Mouse (Mus musculus) E14TG2a.4 (cell line): ENCODE measurements at regions not wholly inside any gene's neighbourhood (a gene's known extent, or its start where the extent isn't known, plus 50 kb on each side); places are given as distances from the start of the nearest gene placed in this dataset.
A peak's percentile ranks its signal among the peaks of the same experiment; 100 is the strongest.

Source experiments
- H3K27me3 ChIP-seq: 2 replicates; pipeline ENCODE4 v1.6.1; 2014; ENCODE audit warnings: low read length, control low read depth; ENCODE audit not compliant: insufficient read depth
- H3K36me3 ChIP-seq: 2 replicates; pipeline ENCODE4 v1.6.1; 2014; ENCODE audit warnings: low read length, control low read depth; ENCODE audit not compliant: insufficient read depth
- H3K4me1 ChIP-seq: replicated peaks from 2 replicates; pipeline ENCODE4 v1.6.1; 2014; ENCODE audit warnings: low read depth, low read length, control low read depth
- H3K4me3 ChIP-seq: replicated peaks from 2 replicates; pipeline ENCODE4 v1.5.1; 2014; ENCODE audit warnings: mild to moderate bottlenecking, low read length
- H3K9me3 ChIP-seq: 2 replicates; pipeline ENCODE4 v1.6.1; 2014; ENCODE audit warnings: low read length, control low read depth
- CTCF ChIP-seq: conservative IDR thresholded peaks from 2 replicates; pipeline ENCODE4 v1.5.1; 2014; ENCODE audit warnings: low read length
- NANOG ChIP-seq: IDR thresholded peaks from 2 replicates; pipeline ENCODE4 v1.6.1; 2014; ENCODE audit warnings: borderline replicate concordance, low read length, mixed read lengths
- POU5F1 ChIP-seq: IDR thresholded peaks from 2 replicates; pipeline ENCODE4 v1.6.1; 2014; ENCODE audit warnings: low read length, borderline replicate concordance

DNA sequence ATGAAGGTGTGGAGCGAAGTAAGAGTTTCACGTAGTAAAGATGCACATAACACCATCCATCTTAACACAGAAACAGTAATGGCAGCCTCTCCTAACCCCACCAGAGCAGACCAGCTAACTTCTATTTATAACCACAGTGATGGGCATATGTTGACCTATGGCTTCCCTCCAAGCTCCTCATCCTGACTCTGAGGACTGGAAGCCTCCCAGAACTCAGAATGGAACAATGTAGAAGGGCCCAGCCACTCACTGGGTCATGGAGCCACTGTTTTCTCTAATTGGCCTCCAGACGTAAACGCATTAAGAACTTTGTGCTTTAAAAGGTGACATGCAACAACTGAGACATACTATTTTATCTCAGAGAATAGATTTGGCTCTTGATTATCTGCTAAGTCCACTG, 77.0 kb downstream of the Irs2 start:
- no peak overlapping the region for H3K4me3 ChIP-seq
- no peaks in the 10 kb centered on the region for H3K9me3 ChIP-seq
- no peaks in the 10 kb centered on the region for H3K36me3 ChIP-seq
- TF ChIP-seq CTCF, result no peak
- no peak for TF ChIP-seq POU5F1
- TF ChIP-seq NANOG, result no peak
- H3K4me1 ChIP-seq, result peaks cover 44% of the 10 kb centered on the region
- H3K27me3 ChIP-seq, result peaks cover 40% of the 10 kb centered on the region

DNA sequence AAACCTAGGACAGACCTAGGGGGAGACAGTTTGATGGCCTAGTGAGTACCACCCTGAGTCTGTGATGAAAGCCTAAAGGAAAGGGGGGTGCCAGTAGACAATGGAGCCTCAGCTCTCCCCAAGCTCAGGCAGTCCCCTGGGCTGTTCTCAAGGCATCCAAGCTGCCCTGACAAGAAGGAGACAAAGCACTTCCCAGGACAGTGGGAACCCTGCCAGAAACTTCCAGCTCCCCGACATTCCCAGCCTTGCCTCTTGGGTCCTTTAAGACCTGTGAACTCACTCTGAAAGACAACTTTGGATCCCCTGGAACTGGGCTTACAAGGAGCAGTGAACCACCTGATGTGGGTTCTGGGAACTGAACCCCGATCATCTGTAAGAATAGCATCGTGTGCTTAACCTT, 79.4 kb downstream of the Irs2 start:
- Histone ChIP-seq H3K4me3 (no peak overlapping the region), H3K27me3 (peaks cover 40% of the 10 kb centered on the region), H3K36me3 (no peaks in the 10 kb centered on the region), H3K4me1 (peaks cover 44% of the 10 kb centered on the region), H3K9me3 (no peaks in the 10 kb centered on the region)
- TF ChIP-seq NANOG, result no peak
- TF ChIP-seq CTCF, result no peak
- no peak for TF ChIP-seq POU5F1

DNA sequence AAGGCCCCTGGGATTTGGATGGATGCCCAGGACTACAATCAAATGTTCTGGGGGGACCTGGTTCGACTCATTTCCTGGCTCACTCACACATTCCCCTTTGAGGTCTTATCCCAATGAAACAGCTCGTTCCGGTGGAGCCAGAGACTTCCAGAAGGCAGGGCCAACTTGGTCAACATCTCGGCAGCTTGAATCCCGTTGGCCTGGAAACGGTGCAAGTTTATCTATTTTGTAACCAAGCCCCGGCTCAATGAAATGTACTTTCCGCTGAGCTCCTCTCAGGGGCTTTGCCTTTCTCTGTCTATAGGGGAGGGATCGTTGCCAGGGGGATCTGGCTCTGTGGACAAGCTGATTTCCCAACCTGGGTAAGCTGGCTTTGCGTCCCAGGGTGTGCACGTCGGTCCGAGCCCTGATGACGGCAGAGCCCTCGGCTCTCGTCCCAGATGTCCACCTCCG, 79.9 kb downstream of the Irs2 start:
- TF ChIP-seq CTCF (no peak), POU5F1 (no peak)
- Histone ChIP-seq H3K36me3 (no peaks in the 10 kb centered on the region), H3K9me3 (no peaks in the 10 kb centered on the region), H3K4me3 (no peak overlapping the region), H3K4me1 (peaks cover 48% of the 10 kb centered on the region), H3K27me3 (peaks cover 39% of the 10 kb centered on the region)

DNA sequence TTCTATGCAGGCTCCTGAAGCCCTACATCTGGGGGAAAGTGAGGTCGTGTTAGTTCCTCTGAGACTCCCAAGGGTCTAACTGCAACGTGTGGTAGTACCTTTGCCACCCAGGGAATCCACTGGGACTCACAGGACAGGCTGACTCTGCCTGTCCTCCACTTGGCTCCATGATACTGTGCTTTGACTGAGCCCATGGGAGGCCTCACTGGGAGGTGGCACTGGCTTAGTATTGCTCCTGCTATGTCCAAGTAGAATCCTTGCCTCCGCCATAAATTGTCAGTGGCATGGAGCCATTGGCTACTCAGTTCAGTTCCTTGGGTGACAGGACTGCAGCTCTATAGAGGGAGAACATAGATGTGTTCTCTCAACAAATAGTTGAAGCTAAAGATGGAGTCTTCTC, 81.1 kb downstream of the Irs2 start:
- H3K4me1 ChIP-seq, result peaks cover 60% of the 10 kb centered on the region
- peaks cover 44% of the 10 kb centered on the region for H3K27me3 ChIP-seq
- H3K9me3 ChIP-seq, result no peaks in the 10 kb centered on the region
- no peaks in the 10 kb centered on the region for H3K36me3 ChIP-seq
- no peak for TF ChIP-seq NANOG
- TF ChIP-seq CTCF, result no peak
- TF ChIP-seq POU5F1, result no peak
- H3K4me3 ChIP-seq, result no peak overlapping the region

DNA sequence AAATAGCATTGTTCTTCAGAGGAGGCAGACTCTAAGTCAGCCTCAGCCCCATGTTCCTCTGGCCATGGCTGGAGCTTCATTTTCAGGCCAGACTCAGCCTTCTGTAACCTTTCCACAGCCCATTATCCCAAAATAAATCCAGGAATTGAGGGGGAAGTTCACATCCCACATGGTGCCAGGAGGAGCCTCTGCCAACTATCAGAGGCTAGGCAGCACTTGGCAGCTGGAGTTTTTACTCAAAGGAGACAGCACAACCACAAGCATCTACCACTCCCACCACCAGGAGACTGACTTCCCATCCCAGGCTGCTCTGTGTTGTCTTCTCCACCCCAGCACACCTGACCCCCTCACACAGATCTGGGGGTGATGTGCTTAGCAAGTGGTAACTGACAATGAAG, 81.7 kb downstream of the Irs2 start:
- peak overlapping the region; percentile 62 for H3K4me3 ChIP-seq
- no peaks in the 10 kb centered on the region for H3K9me3 ChIP-seq
- TF ChIP-seq CTCF (no peak), POU5F1 (no peak), NANOG (no peak)
- peaks cover 50% of the 10 kb centered on the region for H3K27me3 ChIP-seq
- H3K36me3 ChIP-seq, result no peaks in the 10 kb centered on the region
- peaks cover 67% of the 10 kb centered on the region for H3K4me1 ChIP-seq

DNA sequence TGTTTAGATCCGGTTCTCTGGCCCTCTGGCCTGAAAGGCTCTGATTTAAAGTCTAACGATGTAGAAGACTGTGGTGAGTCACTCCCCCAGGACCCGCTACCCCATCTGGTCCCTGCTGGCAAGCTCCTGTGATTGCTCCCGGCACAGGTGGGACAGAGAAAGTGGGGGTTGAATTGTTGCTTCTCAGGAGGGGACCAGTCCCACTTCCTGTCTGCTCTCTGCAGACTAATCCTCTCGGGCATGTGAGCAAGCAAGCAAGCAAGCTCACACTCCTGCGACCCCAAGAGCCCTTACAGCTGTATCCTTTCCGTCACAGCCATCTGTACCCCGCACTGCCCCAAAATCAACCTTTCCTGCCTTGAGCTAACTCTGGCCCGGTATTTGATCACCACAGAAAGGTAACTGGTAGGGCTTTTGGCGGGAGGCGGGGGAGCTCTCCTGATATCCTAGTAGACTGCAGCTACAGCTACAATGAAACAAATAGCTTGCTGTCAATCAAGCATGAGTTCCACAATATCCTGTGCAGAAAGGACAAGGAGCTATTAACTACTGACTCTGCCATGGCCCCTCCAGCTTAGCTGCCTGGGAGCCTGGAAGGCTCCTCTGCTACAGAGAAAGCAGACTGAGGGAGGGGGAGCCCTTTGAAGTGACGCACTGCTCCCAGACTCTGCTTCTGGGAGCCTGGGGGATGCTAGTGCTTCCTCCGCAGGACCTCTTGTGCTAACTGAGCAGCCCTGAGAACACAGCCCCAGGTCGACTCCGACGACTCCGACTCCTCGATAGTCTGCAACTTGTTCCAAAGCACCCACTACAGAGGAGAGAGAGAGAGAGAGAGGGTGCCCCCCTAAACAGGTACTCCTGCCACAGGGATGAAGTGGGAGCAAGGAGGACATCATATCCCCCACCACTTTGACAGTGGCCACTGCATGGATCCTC, 82.4 kb downstream of the Irs2 start:
- H3K9me3 ChIP-seq, result no peaks in the 10 kb centered on the region
- peak overlapping the region; percentile 62 for H3K4me3 ChIP-seq
- H3K27me3 ChIP-seq, result peaks cover 50% of the 10 kb centered on the region
- peak; percentile 24; the same call in 1 of the 2 replicates for TF ChIP-seq NANOG
- no peak for TF ChIP-seq POU5F1
- H3K36me3 ChIP-seq, result no peaks in the 10 kb centered on the region
- H3K4me1 ChIP-seq, result peaks cover 72% of the 10 kb centered on the region

DNA sequence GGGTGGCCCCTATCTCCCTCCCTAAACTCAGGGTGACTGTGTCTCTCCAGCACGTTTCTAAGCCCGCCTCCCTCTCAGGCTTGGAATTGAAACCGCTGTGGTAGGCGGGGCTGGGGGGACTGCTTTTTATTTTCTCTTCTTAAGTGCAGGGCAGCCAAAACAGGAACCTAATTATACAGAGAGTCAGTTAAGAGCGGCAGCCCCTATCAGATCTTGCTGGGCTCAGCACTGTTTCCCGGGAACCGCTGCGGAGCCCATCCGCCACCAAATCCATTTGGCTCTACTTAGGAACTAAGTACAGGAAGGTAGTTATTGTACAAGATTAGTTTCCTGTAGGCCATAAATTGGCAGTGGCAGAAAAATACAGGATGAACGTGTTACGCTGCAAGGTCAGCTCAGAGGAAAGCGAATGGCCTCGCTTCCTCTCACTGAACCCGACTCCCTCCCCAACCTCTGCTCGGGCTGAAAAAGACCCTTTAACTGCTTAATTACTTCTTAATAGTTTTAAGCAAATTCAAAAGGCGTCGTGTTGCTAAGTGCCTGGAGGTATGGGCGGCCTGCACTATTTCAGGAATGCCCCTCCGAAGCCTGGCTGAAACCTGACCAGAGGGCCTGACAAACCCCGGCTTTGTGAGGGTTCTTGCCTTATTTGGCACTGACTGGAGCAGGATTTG, 83.6 kb downstream of the Irs2 start:
- no peaks in the 10 kb centered on the region for H3K36me3 ChIP-seq
- H3K4me1 ChIP-seq, result peaks cover 79% of the 10 kb centered on the region
- H3K9me3 ChIP-seq, result no peaks in the 10 kb centered on the region
- TF ChIP-seq CTCF (no peak), POU5F1 (no peak), NANOG (peak; percentile 37; the same call in 1 of the 2 replicates)
- peaks cover 47% of the 10 kb centered on the region for H3K27me3 ChIP-seq
- H3K4me3 ChIP-seq, result peak overlapping the region; percentile 63

DNA sequence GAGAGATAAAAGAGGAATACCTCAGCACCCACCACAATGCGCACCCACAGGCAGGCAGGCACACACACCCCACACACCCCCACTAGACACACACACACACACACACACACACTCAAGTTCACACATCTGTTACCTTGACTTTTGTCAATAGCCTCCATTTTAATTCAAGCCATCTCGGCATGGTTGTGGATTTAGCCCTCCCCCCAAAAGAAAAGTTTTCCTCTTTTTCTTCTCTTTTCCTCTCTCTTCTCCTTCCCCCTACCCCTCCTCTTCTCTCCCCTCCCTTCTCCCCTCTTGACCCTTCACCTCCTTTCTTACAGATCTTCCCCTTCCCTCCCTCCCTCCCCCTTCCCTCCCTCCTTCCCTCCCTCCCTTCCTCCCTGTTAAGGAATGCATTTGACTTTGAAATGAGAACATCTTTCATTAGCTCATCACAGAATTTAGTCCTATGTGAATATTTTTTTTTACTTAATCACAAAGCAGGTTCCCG, 84.2 kb downstream of the Irs2 start:
- peaks cover 79% of the 10 kb centered on the region for H3K4me1 ChIP-seq
- no peaks in the 10 kb centered on the region for H3K9me3 ChIP-seq
- peaks cover 46% of the 10 kb centered on the region for H3K27me3 ChIP-seq
- H3K36me3 ChIP-seq, result no peaks in the 10 kb centered on the region
- TF ChIP-seq CTCF (no peak), NANOG (no peak), POU5F1 (no peak)
- peak overlapping the region; percentile 63 for H3K4me3 ChIP-seq

DNA sequence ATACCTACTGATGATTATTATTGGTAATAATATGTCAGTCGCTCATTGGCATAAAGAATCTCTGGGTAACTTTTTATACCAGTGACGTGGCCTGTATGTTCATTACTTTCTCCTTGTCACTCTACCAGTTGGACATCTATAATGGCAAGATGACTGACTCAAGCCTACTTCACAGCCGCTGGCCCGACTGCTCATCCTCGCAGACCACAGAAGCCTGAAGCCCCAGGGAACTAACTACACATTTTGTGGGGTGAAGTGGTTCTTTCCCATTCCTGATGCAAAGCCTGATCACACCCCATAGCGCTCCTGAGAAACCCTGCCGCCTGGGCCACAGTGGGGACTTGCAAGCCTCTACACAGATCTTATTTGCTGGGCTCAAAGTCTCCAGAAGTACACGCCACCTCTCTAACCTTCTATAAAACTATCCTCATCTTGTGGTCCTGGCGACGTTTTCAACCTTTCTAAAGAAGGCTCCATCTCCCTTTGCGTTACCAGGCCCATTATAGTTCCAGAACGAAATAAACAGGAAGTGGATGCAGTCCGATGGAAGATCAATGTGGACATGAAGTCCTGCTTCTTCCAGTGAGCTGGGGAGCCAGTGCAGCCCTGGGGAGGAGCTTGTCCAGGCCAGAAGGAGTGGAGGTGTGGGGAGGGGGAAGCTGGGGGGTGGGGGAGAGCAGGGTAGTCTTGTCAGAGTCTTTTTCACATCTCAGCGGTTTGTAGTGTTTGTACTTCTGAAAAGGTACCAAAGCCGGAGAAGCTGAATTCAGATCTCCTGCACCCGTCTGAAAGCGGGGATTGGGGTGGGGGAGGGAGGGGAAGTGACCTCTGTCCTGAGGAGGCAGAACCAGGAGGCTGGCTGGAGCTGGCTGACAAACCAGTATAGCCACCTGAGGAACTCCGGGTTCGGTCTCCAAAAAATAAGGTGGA, 84.9 kb downstream of the Irs2 start:
- Histone ChIP-seq H3K4me3 (peak overlapping the region; percentile 32; the same call in 1 of the 2 replicates), H3K27me3 (peaks cover 45% of the 10 kb centered on the region), H3K36me3 (no peaks in the 10 kb centered on the region), H3K9me3 (no peaks in the 10 kb centered on the region), H3K4me1 (peaks cover 73% of the 10 kb centered on the region)
- TF ChIP-seq NANOG (no peak), POU5F1 (no peak), CTCF (no peak)
